Mouse (Mus musculus): ENCODE data around the gene Olfr1156. TPM values are rescaled to one million over a fixed set of nuclear protein-coding genes. Genes with fewer than 3 reads are reported as not detected.

Gene Olfr1156
- total RNA-seq (2015; ENCODE audit: low replicate concordance): not detected in 2 replicates
- total RNA-seq (2017; ENCODE audit: low replicate concordance): not detected in 2 replicates

DNA sequence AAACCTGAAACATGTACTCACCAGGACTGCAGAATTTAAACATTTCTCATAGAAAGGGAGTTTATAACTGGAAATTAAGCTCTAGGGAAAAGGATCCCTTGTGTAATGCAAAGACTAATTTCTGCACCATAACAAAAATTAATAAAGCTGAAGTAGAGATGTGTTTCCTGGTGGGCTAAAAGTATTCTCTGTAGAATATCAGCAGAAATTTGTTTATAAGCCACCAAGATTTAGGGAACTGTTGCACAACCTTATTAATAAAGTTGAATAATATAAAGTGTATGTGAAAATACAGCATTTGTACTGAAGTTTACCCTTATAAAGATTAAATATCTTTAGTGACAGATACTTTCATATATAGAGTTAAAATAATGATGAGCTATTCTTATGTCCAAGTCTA, at the start of gene Olfr1156:
Olfr1156 (minus strand) TSS at position 101 of the 400 bp plus-strand sequence.
- no peak for ATAC-seq (replicated peaks; ENCODE audit: low FRiP score, poor library complexity, severe bottlenecking)

DNA sequence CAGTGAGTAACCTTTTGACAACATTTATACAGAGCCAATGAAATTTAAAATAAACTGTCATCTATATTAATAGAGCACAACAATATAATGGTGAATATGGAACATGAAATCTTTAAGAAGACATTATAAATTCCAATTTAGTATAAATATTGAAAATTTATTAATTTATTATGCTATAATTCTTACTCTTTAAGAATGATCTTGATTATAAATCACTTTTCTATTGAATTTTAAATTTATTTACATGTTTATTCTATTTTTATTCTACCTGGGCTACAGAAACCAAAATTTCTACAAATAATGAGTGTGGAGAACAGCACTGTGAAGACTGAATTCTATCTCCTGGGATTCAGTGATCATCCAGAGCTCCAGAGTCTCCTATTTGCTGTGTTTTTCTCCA, 36.9 kb upstream of the Olfr1156 start, which contains the start of gene Olfr1158:
Olfr1158 (plus strand) TSS at position 301 of the 400 bp plus-strand sequence.
- ATAC-seq (replicated peaks; ENCODE audit: low FRiP score, poor library complexity, severe bottlenecking): no peak

DNA sequence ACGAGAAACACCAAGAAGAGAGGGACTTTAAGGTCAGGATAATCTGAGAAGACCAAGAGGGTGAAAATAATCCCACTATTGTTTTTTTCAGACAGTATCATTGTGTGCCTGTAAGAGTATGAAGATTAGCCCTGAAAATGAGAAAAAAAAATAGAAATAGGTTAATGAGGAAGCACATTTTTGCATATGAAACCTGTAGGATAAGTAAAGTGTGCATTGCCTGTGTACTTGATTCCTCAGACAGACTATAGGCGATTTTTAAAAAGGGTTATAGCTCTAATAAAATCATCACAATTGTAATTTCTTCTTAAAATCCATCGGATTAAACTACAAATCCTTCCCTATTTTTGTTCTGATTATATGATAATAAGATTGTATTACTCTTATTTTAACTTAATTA, 21.7 kb upstream of the Olfr1156 start, which contains the start of gene Olfr74:
Olfr74 (minus strand) TSS at position 101 of the 400 bp plus-strand sequence.
- ATAC-seq (replicated peaks; ENCODE audit: low FRiP score, poor library complexity, severe bottlenecking): no peak

DNA sequence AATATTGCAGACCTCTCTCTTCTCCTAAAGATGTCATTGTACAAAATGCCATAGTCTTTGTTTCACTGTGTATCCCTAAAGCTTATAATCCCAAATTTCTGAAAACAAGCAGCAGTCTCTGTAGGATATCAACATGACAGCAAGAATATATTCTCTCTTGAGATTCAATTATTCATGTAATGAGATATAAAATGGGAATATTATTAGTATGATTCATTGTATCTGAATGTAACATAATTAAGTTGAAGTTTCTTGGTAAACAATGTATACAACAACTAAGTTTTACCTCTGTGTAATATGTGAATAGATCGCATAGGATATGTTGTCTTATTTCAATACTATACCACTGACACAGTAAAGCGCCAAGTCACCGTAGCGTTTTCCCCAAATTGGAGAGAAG, 15.3 kb upstream of the Olfr1156 start, which contains the start of gene Olfr1157:
Olfr1157 (minus strand) TSS at position 101 of the 400 bp plus-strand sequence.
- ATAC-seq (replicated peaks; ENCODE audit: low FRiP score, poor library complexity, severe bottlenecking): no peak

DNA sequence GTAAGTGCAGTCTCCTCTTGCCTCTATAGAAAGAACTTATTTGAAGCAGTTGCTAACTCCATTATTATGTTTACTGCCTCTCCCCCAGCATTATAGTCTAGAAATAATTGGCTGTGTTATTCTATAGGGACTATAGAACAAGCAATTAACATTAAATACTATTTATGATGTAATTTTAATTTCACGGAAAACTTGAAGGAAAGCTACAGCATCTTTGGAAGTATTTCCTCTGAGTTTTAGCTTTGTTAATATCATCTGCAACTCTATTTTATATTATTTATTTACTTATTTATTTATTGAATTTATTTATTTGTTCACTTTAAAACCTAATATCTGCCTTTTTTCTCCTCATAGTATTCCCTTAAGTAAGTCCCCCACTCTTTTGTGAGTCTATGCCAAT, 7.9 kb downstream of the Olfr1156 start, which contains the start of gene Olfr1155:
Olfr1155 (minus strand) TSS at position 101 of the 400 bp plus-strand sequence.
- no peak for ATAC-seq (replicated peaks; ENCODE audit: low FRiP score, poor library complexity, severe bottlenecking)

DNA sequence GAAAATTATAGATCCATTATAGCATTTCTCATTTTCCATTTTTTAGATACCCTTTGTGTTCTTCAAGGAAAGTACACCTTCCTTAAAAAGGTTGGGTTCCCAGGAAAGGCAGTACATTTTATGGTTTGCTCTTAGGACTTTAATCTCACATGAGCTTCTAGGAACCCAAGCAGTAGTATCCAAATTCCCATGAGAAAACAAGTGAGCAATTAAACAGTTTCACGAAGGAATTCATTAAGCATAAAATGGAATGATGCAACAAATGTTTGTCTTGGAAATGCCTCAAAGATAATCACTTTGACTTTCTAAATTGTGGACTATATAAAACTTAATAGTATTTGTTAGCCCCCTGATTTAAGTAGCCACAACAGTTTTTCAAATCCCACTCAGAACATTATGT, 47.8 kb downstream of the Olfr1156 start, which contains the start of gene Olfr1154:
Olfr1154 (minus strand) TSS at position 101 of the 400 bp plus-strand sequence.
- ATAC-seq (replicated peaks; ENCODE audit: low FRiP score, poor library complexity, severe bottlenecking): no peak

Other genes with a start within 250 kb of the Olfr1156 start
- not detected in 2 replicates for gene Olfr1137, start 239.9 kb downstream of the Olfr1156 start, total RNA-seq (2015; ENCODE audit: low replicate concordance)
- gene Olfr1137, start 239.9 kb downstream of the Olfr1156 start, total RNA-seq (2017; ENCODE audit: low replicate concordance): not detected in 2 replicates
- gene Olfr1138, start 213.1 kb downstream of the Olfr1156 start, total RNA-seq (2015; ENCODE audit: low replicate concordance): not detected in 2 replicates
- not detected in 2 replicates for gene Olfr1138, start 213.1 kb downstream of the Olfr1156 start, total RNA-seq (2017; ENCODE audit: low replicate concordance)
- gene Olfr1140, start 209.3 kb downstream of the Olfr1156 start, total RNA-seq (2015; ENCODE audit: low replicate concordance): not detected in 2 replicates
- not detected in 2 replicates for gene Olfr1140, start 209.3 kb downstream of the Olfr1156 start, total RNA-seq (2017; ENCODE audit: low replicate concordance)
- gene Olfr1141, start 199.1 kb downstream of the Olfr1156 start, total RNA-seq (2015; ENCODE audit: low replicate concordance): not detected in 2 replicates
- gene Olfr1141, start 199.1 kb downstream of the Olfr1156 start, total RNA-seq (2017; ENCODE audit: low replicate concordance): not detected in 2 replicates
- gene Olfr152, start 173.6 kb downstream of the Olfr1156 start, total RNA-seq (2015; ENCODE audit: low replicate concordance): not detected in 2 replicates
- not detected in 2 replicates for gene Olfr152, start 173.6 kb downstream of the Olfr1156 start, total RNA-seq (2017; ENCODE audit: low replicate concordance)
- not detected in 2 replicates for gene Olfr1143, start 152.5 kb downstream of the Olfr1156 start, total RNA-seq (2015; ENCODE audit: low replicate concordance)
- not detected in 2 replicates for gene Olfr1143, start 152.5 kb downstream of the Olfr1156 start, total RNA-seq (2017; ENCODE audit: low replicate concordance)
- gene Olfr1145, start 143.3 kb downstream of the Olfr1156 start, total RNA-seq (2015; ENCODE audit: low replicate concordance): not detected in 2 replicates
- gene Olfr1145, start 143.3 kb downstream of the Olfr1156 start, total RNA-seq (2017; ENCODE audit: low replicate concordance): not detected in 2 replicates
- gene Olfr1148, start 122.6 kb downstream of the Olfr1156 start, total RNA-seq (2015; ENCODE audit: low replicate concordance): not detected in 2 replicates
- not detected in 2 replicates for gene Olfr1148, start 122.6 kb downstream of the Olfr1156 start, total RNA-seq (2017; ENCODE audit: low replicate concordance)
- gene Olfr1150-ps1, start 109.1 kb downstream of the Olfr1156 start, total RNA-seq (2015; ENCODE audit: low replicate concordance): not detected in 2 replicates
- not detected in 2 replicates for gene Olfr1150-ps1, start 109.1 kb downstream of the Olfr1156 start, total RNA-seq (2017; ENCODE audit: low replicate concordance)
- not detected in 2 replicates for gene Olfr1151, start 97.2 kb downstream of the Olfr1156 start, total RNA-seq (2015; ENCODE audit: low replicate concordance)
- not detected in 2 replicates for gene Olfr1151, start 97.2 kb downstream of the Olfr1156 start, total RNA-seq (2017; ENCODE audit: low replicate concordance)
- not detected in 2 replicates for gene Olfr1152, start 86.6 kb downstream of the Olfr1156 start, total RNA-seq (2015; ENCODE audit: low replicate concordance)
- gene Olfr1152, start 86.6 kb downstream of the Olfr1156 start, total RNA-seq (2017; ENCODE audit: low replicate concordance): not detected in 2 replicates
- gene Olfr1153, start 58.1 kb downstream of the Olfr1156 start, total RNA-seq (2015; ENCODE audit: low replicate concordance): not detected in 2 replicates
- gene Olfr1153, start 58.1 kb downstream of the Olfr1156 start, total RNA-seq (2017; ENCODE audit: low replicate concordance): not detected in 2 replicates
- not detected in 2 replicates for gene Olfr1154, start 47.9 kb downstream of the Olfr1156 start, total RNA-seq (2015; ENCODE audit: low replicate concordance)
- not detected in 2 replicates for gene Olfr1154, start 47.9 kb downstream of the Olfr1156 start, total RNA-seq (2017; ENCODE audit: low replicate concordance)
- gene Olfr1155, start 8.0 kb downstream of the Olfr1156 start, total RNA-seq (2015; ENCODE audit: low replicate concordance): not detected in 2 replicates
- not detected in 2 replicates for gene Olfr1155, start 8.0 kb downstream of the Olfr1156 start, total RNA-seq (2017; ENCODE audit: low replicate concordance)
- gene Olfr1157, start 15.2 kb upstream of the Olfr1156 start, total RNA-seq (2015; ENCODE audit: low replicate concordance): not detected in 2 replicates
- gene Olfr1157, start 15.2 kb upstream of the Olfr1156 start, total RNA-seq (2017; ENCODE audit: low replicate concordance): not detected in 2 replicates
- gene Olfr74, start 21.6 kb upstream of the Olfr1156 start, total RNA-seq (2015; ENCODE audit: low replicate concordance): not detected in 2 replicates
- gene Olfr74, start 21.6 kb upstream of the Olfr1156 start, total RNA-seq (2017; ENCODE audit: low replicate concordance): not detected in 2 replicates
- gene Olfr1158, start 37.0 kb upstream of the Olfr1156 start, total RNA-seq (2015; ENCODE audit: low replicate concordance): not detected in 2 replicates
- not detected in 2 replicates for gene Olfr1158, start 37.0 kb upstream of the Olfr1156 start, total RNA-seq (2017; ENCODE audit: low replicate concordance)
- gene Olfr1160, start 55.2 kb upstream of the Olfr1156 start, total RNA-seq (2015; ENCODE audit: low replicate concordance): not detected in 2 replicates
- not detected in 2 replicates for gene Olfr1160, start 55.2 kb upstream of the Olfr1156 start, total RNA-seq (2017; ENCODE audit: low replicate concordance)
- gene Olfr1161, start 69.7 kb upstream of the Olfr1156 start, total RNA-seq (2015; ENCODE audit: low replicate concordance): not detected in 2 replicates
- not detected in 2 replicates for gene Olfr1161, start 69.7 kb upstream of the Olfr1156 start, total RNA-seq (2017; ENCODE audit: low replicate concordance)
- not detected in 2 replicates for gene Olfr73, start 84.6 kb upstream of the Olfr1156 start, total RNA-seq (2015; ENCODE audit: low replicate concordance)
- gene Olfr73, start 84.6 kb upstream of the Olfr1156 start, total RNA-seq (2017; ENCODE audit: low replicate concordance): not detected in 2 replicates
- not detected in 2 replicates for gene Olfr1162, start 98.0 kb upstream of the Olfr1156 start, total RNA-seq (2015; ENCODE audit: low replicate concordance)
- not detected in 2 replicates for gene Olfr1162, start 98.0 kb upstream of the Olfr1156 start, total RNA-seq (2017; ENCODE audit: low replicate concordance)
- gene Olfr1163, start 118.7 kb upstream of the Olfr1156 start, total RNA-seq (2015; ENCODE audit: low replicate concordance): not detected in 2 replicates
- not detected in 2 replicates for gene Olfr1163, start 118.7 kb upstream of the Olfr1156 start, total RNA-seq (2017; ENCODE audit: low replicate concordance)
- not detected in 2 replicates for gene Olfr1164, start 140.9 kb upstream of the Olfr1156 start, total RNA-seq (2015; ENCODE audit: low replicate concordance)
- not detected in 2 replicates for gene Olfr1164, start 140.9 kb upstream of the Olfr1156 start, total RNA-seq (2017; ENCODE audit: low replicate concordance)
- not detected in 2 replicates for gene Olfr1166, start 175.2 kb upstream of the Olfr1156 start, total RNA-seq (2015; ENCODE audit: low replicate concordance)
- not detected in 2 replicates for gene Olfr1166, start 175.2 kb upstream of the Olfr1156 start, total RNA-seq (2017; ENCODE audit: low replicate concordance)
- gene Olfr1167, start 202.1 kb upstream of the Olfr1156 start, total RNA-seq (2015; ENCODE audit: low replicate concordance): not detected in 2 replicates
- gene Olfr1167, start 202.1 kb upstream of the Olfr1156 start, total RNA-seq (2017; ENCODE audit: low replicate concordance): not detected in 2 replicates
- not detected in 2 replicates for gene Olfr1168, start 228.8 kb upstream of the Olfr1156 start, total RNA-seq (2015; ENCODE audit: low replicate concordance)
- not detected in 2 replicates for gene Olfr1168, start 228.8 kb upstream of the Olfr1156 start, total RNA-seq (2017; ENCODE audit: low replicate concordance)